Mouse (Mus musculus): ENCODE data around the gene Reck.

DNA sequence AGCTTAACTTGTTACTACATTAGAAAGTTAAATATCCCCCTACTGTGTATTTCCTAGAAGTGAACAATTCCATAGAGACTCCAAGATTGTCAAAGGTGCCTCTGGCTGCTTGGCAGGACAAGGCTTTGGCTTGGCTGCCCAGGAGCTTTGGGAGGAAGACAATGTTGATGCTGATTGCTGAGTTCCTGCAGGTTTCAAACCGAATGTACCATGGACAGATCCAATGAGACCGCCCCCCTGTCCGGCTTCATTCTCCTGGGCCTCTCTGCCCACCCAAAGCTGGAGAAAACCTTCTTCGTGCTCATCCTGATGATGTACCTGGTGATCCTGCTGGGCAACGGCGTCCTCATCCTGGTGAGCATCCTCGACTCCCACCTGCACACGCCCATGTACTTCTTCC is 21.2 kb upstream of the Reck start:
- TF ChIP-seq CTCF (IDR thresholded peaks at IDR 0.05; ENCODE audit: low read depth) (no peak), EP300 (IDR thresholded peaks at IDR 0.05; ENCODE audit: low read depth) (no peak)
